Mouse (Mus musculus) liver, embryonic 14.5 days (tissue): ENCODE measurements around the gene Frem2. TPM values are rescaled to one million over a fixed set of nuclear protein-coding genes. Genes with fewer than 3 reads are reported as not detected.

Experiments
- ATAC-seq: fragments of 200-750 bp; cut with Nextera tagmentation; 2 replicates; pipeline ENCODE4 v1.8.0; 2017; ENCODE audit warnings: moderate number of reproducible peaks, mild to moderate bottlenecking, moderate library complexity; ENCODE audit not compliant: insufficient read depth
- DNase-seq, 3 experiments: peaks; one replicate each; pipeline ENCODE4 v3.0.0-alpha.2; 2012 to 2013; ENCODE audit warnings: low read depth in 3 of 3, low spot score in 3 of 3
- H3K27ac ChIP-seq: fragments of 300-500 bp; sonication (generic); 2 replicates; pipeline ENCODE4 v1.5.1; 2014; ENCODE audit warnings: moderate library complexity, mild to moderate bottlenecking, control low read depth, inconsistent platforms
- H3K27me3 ChIP-seq: fragments of 300-500 bp; sonication (generic); 2 replicates; pipeline ENCODE4 v1.6.1; 2014; ENCODE audit warnings: mild to moderate bottlenecking, low read length, moderate library complexity; ENCODE audit not compliant: control insufficient read depth, insufficient read depth
- H3K36me3 ChIP-seq: fragments of 300-500 bp; sonication (generic); replicated peaks from 2 replicates; pipeline ENCODE4 v1.6.1; 2014; ENCODE audit warnings: low read depth; ENCODE audit not compliant: control insufficient read depth, insufficient read depth
- H3K4me1 ChIP-seq, 2 experiments: fragments of 200-500 bp in 1 of 2; fragments of 300-500 bp in 1 of 2; sonication (generic) in 1 of 2; replicated peaks; 2 replicates each; pipeline ENCODE4 v1.6.1; 2012 to 2014; ENCODE audit warnings: antibody characterized with exemption in 1 of 2, inconsistent platforms in 1 of 2, low read length in 1 of 2; ENCODE audit not compliant: control insufficient read depth in 2 of 2, insufficient read depth in 2 of 2
- H3K4me2 ChIP-seq: fragments of 300-500 bp; sonication (generic); 2 replicates; pipeline ENCODE4 v1.6.1; 2014; ENCODE audit warnings: low read depth, mild to moderate bottlenecking, control low read depth, moderate library complexity
- H3K4me3 ChIP-seq, 2 experiments: fragments of 200-500 bp in 1 of 2; fragments of 300-500 bp in 1 of 2; sonication (generic) in 1 of 2; 2 replicates each; pipeline ENCODE4 v1.5.1; 2012 to 2014; ENCODE audit warnings: low read depth in 2 of 2, low read length in 2 of 2, mild to moderate bottlenecking in 2 of 2, control low read depth in 1 of 2, inconsistent platforms in 1 of 2, moderate library complexity in 1 of 2; ENCODE audit not compliant: insufficient read depth in 1 of 2
- H3K9ac ChIP-seq: fragments of 300-500 bp; sonication (generic); replicated peaks from 2 replicates; pipeline ENCODE4 v1.6.1; 2014; ENCODE audit warnings: mild to moderate bottlenecking, control low read depth, moderate library complexity
- H3K9me3 ChIP-seq: fragments of 300-500 bp; sonication (generic); 2 replicates; pipeline ENCODE4 v1.6.1; 2016; ENCODE audit warnings: low read length, mixed read lengths; ENCODE audit not compliant: control insufficient read depth
- CTCF ChIP-seq: IDR thresholded peaks from 2 replicates; pipeline ENCODE4 v1.5.1; 2016; ENCODE audit warnings: antibody characterized with exemption, low read depth, control low read depth
- EP300 ChIP-seq: IDR thresholded peaks from 2 replicates; pipeline ENCODE4 v1.6.1; 2016; ENCODE audit warnings: antibody characterized with exemption, low read depth
- WGBS: fragments of 180-500 bp; shearing (Covaris S2); extraction: QIAGEN DNeasy Blood & Tissue Kit; methylation state at CpG from one replicate; pipeline ENCODE4 v1.1.7; 2014; ENCODE audit not compliant: insufficient replicate concordance; 5-methylcytosine and 5-hydroxymethylcytosine counted together
- polyA plus RNA-seq, 2 experiments: library from polyadenylated mRNA; depleted of rRNA in 1 of 2; stranded (reverse) in 1 of 2; unstranded in 1 of 2; fragments of >200 nt; fragmentation: Nextera tagmentation in 1 of 2; extraction: Ambion mirVana in 1 of 2; gene quantifications; 2 replicates each; pipeline versions ENCODE4 v1.2.1 to v1.2.3; 2012 to 2014

Frem2 gene
- polyA plus RNA-seq, 2 experiments: 0.19 to 0.71 TPM

GRCm38 (mm10) chr3:53465330-53465729 is 191.8 kb downstream of the Frem2 start:
- Histone ChIP-seq H3K9me3 (no peaks in the 10 kb centered on the region), H3K4me2 (peak overlapping the region; percentile 67), H3K4me3 (peak overlapping the region; percentile 88 to 93), H3K9ac (peak overlapping the region; percentile 52), H3K4me1 (peaks cover 8 to 12% of the 10 kb centered on the region in 2 experiments; a peak in 3 of 4 replicates), H3K36me3 (no peaks in the 10 kb centered on the region), H3K27ac (no peak overlapping the region), H3K27me3 (no peaks in the 10 kb centered on the region)
- 12% methylated on average over 6 of the region's 6 CpGs for WGBS
- no peak for TF ChIP-seq EP300
- no peak for TF ChIP-seq CTCF
- ATAC-seq (no peak), DNase-seq (no peak)

GRCm38 (mm10) chr3:53464146-53464698 is 192.9 kb downstream of the Frem2 start:
- Histone ChIP-seq H3K4me1 (peaks cover 8 to 10% of the 10 kb centered on the region in 2 experiments; a peak in 3 of 4 replicates), H3K27ac (peak overlapping the region; percentile 21), H3K9ac (peak overlapping the region; percentile 83), H3K36me3 (no peaks in the 10 kb centered on the region), H3K4me2 (peak overlapping the region; percentile 67), H3K9me3 (no peaks in the 10 kb centered on the region), H3K4me3 (peak overlapping the region; percentile 88 to 93), H3K27me3 (no peaks in the 10 kb centered on the region)
- peak in 1 of 3 experiments; percentile 35 for DNase-seq
- ATAC-seq: no peak
- TF ChIP-seq CTCF: no peak
- TF ChIP-seq EP300: no peak
- under 1% methylated on average over 20 of the region's 20 CpGs for whole genome bisulfite sequencing

Other genes with a start within 250 kb of the Frem2 start
- gene Nhlrc3, start 194.0 kb downstream of the Frem2 start, polyA plus RNA-seq (2012; rRNA removed): 2.9 and 3.3 TPM in 2 replicates
- 3.5 and 4.1 TPM in 2 replicates for gene Nhlrc3, start 194.0 kb downstream of the Frem2 start, polyA plus RNA-seq (2014; fragmentation: Nextera tagmentation; extraction: Ambion mirVana)
- 3.3 and 4.1 TPM in 2 replicates for gene Proser1, start 193.7 kb downstream of the Frem2 start, polyA plus RNA-seq (2012; rRNA removed)
- gene Proser1, start 193.7 kb downstream of the Frem2 start, polyA plus RNA-seq (2014; fragmentation: Nextera tagmentation; extraction: Ambion mirVana): 2.5 and 3.8 TPM in 2 replicates
- not detected in 2 replicates for gene Stoml3, start 168.7 kb downstream of the Frem2 start, polyA plus RNA-seq (2012; rRNA removed)
- gene Stoml3, start 168.7 kb downstream of the Frem2 start, polyA plus RNA-seq (2014; fragmentation: Nextera tagmentation; extraction: Ambion mirVana): not detected in 2 replicates
- gene Gm10985, start 187.7 kb upstream of the Frem2 start, polyA plus RNA-seq (2012; rRNA removed): not detected in 2 replicates
- not detected in 2 replicates for gene Gm10985, start 187.7 kb upstream of the Frem2 start, polyA plus RNA-seq (2014; fragmentation: Nextera tagmentation; extraction: Ambion mirVana)
- gene Ufm1, start 206.5 kb upstream of the Frem2 start, polyA plus RNA-seq (2012; rRNA removed): 3.7 and 9.0 TPM in 2 replicates
- gene Ufm1, start 206.5 kb upstream of the Frem2 start, polyA plus RNA-seq (2014; fragmentation: Nextera tagmentation; extraction: Ambion mirVana): 55.3 and 56.6 TPM in 2 replicates